Mouse (Mus musculus): ENCODE measurements at regions not wholly inside any gene's neighbourhood (a gene's known extent, or its start where the extent isn't known, plus 50 kb on each side); places are given as distances from the start of the nearest gene placed in this dataset.

DNA sequence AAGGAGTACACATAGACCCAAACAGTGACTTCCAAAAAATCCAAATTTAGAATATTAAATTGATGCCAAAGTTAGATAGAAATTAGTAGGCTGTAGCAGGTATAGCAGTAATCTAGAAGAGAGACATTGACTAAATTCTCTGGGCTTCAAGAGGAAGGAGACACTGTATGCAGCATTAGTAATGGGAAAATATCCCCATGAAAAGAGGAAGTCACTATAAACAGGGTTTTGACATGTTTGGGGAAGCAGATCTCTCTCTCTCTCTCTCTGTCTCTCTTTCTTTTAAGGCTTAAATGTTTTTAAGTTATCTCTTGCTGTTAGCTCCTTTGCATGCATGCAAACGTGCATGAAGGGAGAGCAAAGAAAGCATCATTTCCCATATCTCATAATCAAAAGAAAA, 357.9 kb upstream of the Prickle1 start:
- H3K27me3 ChIP-seq (ENCODE audit: control insufficient read depth in 1 of 2, insufficient read depth in 2 of 2, low read length in 2 of 2) = no peaks in the 10 kb centered on the region
- H3K9ac ChIP-seq (ENCODE audit: control insufficient read depth, low read depth, low read length, poor library complexity, severe bottlenecking) = no peak overlapping the region
- no peaks in the 10 kb centered on the region for H3K4me1 ChIP-seq (ENCODE audit: control insufficient read depth in 1 of 2, insufficient read depth in 2 of 2, low read length in 2 of 2)
- H3K79me2 ChIP-seq (ENCODE audit: control insufficient read depth, insufficient read depth, low read length, poor library complexity) = no peaks in the 10 kb centered on the region
- DNase-seq (ENCODE audit: low read depth, low spot score) = peak; percentile 2
- H3K4me3 ChIP-seq (ENCODE audit: control insufficient read depth in 1 of 2, insufficient read depth in 1 of 2, low read depth in 2 of 2, low read length in 2 of 2) = no peak overlapping the region
- TF ChIP-seq UBTF (IDR thresholded peaks at IDR 0.05; ENCODE audit: borderline replicate concordance, insufficient read depth, low read depth, low read length) (no peak), MAFK (IDR thresholded peaks at IDR 0.05; ENCODE audit: borderline replicate concordance, low read depth, low read length) (no peak), TBP (IDR thresholded peaks at IDR 0.05; ENCODE audit: low read depth, low read length) (no peak), BHLHE40 (IDR thresholded peaks at IDR 0.05; ENCODE audit: borderline replicate concordance, low read depth, low read length) (no peak), NRF1 (IDR thresholded peaks at IDR 0.05; ENCODE audit: insufficient read depth, low read depth, low read length, poor library complexity, severe bottlenecking) (no peak), JUND (IDR thresholded peaks at IDR 0.05; ENCODE audit: low read depth, low read length) (no peak), NELFE (IDR thresholded peaks at IDR 0.05; ENCODE audit: low read depth, low read length) (no peak), SMC3 (IDR thresholded peaks at IDR 0.05; ENCODE audit: low read depth, low read length) (no peak)
- no peak overlapping the region for H3K27ac ChIP-seq (ENCODE audit: control insufficient read depth, low read depth, low read length)
- no peaks in the 10 kb centered on the region for H3K9me3 ChIP-seq (replicated peaks; ENCODE audit: insufficient read depth, low read length)
- no peaks in the 10 kb centered on the region for H3K36me3 ChIP-seq (ENCODE audit: control insufficient read depth in 1 of 2, insufficient read depth in 2 of 2, low read length in 2 of 2)

DNA sequence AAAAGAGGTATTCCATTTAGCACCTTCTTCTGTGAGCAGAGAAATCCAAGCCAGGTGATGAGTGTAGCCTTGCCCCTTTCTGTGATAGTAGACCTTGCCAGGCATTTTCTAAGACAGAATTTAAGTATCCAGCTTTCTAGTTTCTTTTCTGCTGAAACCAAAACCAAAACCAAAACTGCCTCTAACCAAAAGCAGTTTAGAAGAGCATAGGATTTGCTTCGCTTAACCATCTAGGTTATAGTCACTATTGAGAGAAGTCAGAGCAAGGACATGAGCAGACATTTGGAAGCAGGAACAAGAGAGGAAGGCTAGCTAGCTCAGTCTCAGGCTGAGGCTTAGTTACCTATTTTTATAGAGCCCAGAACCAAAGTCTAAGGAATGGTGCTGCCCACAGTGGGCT, 354.8 kb upstream of the Prickle1 start:
- TF ChIP-seq MEF2A (IDR thresholded peaks at IDR 0.05; ENCODE audit: extremely low read depth, insufficient replicate concordance, low read depth, low read length, poor library complexity, severe bottlenecking) = no peak
- no peak for TF ChIP-seq SIN3A (IDR thresholded peaks at IDR 0.05; ENCODE audit: low read length)
- TF ChIP-seq NRF1 (IDR thresholded peaks at IDR 0.05; ENCODE audit: insufficient read depth, low read depth, low read length, poor library complexity, severe bottlenecking) = no peak
- no peak for TF ChIP-seq USF2 (IDR thresholded peaks at IDR 0.05; ENCODE audit: borderline replicate concordance in 1 of 2, insufficient read depth in 1 of 2, low read depth in 1 of 2, low read length in 2 of 2)
- TF ChIP-seq MAFK (IDR thresholded peaks at IDR 0.05; ENCODE audit: borderline replicate concordance, low read depth, low read length) = no peak
- no peak for TF ChIP-seq MYC (IDR thresholded peaks at IDR 0.05; ENCODE audit: low read depth, low read length)
- TF ChIP-seq MXI1 (IDR thresholded peaks at IDR 0.05; ENCODE audit: low read depth, low read length) = no peak
- TF ChIP-seq SMC3 (IDR thresholded peaks at IDR 0.05; ENCODE audit: low read depth, low read length) = no peak
- TF ChIP-seq MAZ (IDR thresholded peaks at IDR 0.05; ENCODE audit: low read depth, low read length) = no peak
- no peaks in the 10 kb centered on the region for H3K4me1 ChIP-seq (ENCODE audit: control insufficient read depth in 1 of 2, insufficient read depth in 2 of 2, low read length in 2 of 2)
- H3K79me2 ChIP-seq (ENCODE audit: control insufficient read depth, insufficient read depth, low read length, poor library complexity) = no peaks in the 10 kb centered on the region
- H3K27ac ChIP-seq (ENCODE audit: control insufficient read depth, low read depth, low read length) = no peak overlapping the region
- no peaks in the 10 kb centered on the region for H3K27me3 ChIP-seq (ENCODE audit: control insufficient read depth in 1 of 2, insufficient read depth in 2 of 2, low read length in 2 of 2)
- H3K9ac ChIP-seq (ENCODE audit: control insufficient read depth, low read depth, low read length, poor library complexity, severe bottlenecking) = no peak overlapping the region
- no peaks in the 10 kb centered on the region for H3K36me3 ChIP-seq (ENCODE audit: control insufficient read depth in 1 of 2, insufficient read depth in 2 of 2, low read length in 2 of 2)
- no peaks in the 10 kb centered on the region for H3K9me3 ChIP-seq (replicated peaks; ENCODE audit: insufficient read depth, low read length)
- no peak for DNase-seq (ENCODE audit: low read depth, low spot score)
- no peak overlapping the region for H3K4me3 ChIP-seq (ENCODE audit: control insufficient read depth in 1 of 2, insufficient read depth in 1 of 2, low read depth in 2 of 2, low read length in 2 of 2)
